Mouse (Mus musculus): ENCODE results near the gene Synrg. TPM values are rescaled to one million over a fixed set of nuclear protein-coding genes. Genes with fewer than 3 reads are reported as not detected.

Gene Synrg
- 21.7 and 27.2 TPM in 2 replicates for polyA plus RNA-seq (2012; rRNA removed; ENCODE audit: low replicate concordance)

GRCm38 (mm10) chr11:83963991-83964921, at the start of gene Synrg:
Gene Synrg (plus strand): TSS chr11:83964428.

GRCm38 (mm10) chr11:83941950-83942840, 22.0 kb upstream of the Synrg start, which contains the start of gene Ddx52:
Gene Ddx52 (plus strand): TSS chr11:83942062.

GRCm38 (mm10) chr11:84069034-84069370, 104.8 kb downstream of the Synrg start, which contains the start of gene Dusp14:
Gene Dusp14 (minus strand): TSS chr11:84069261.

Other genes with a start within 250 kb of the Synrg start
- gene Wfdc21, start 217.5 kb upstream of the Synrg start, polyA plus RNA-seq (2012; rRNA removed; ENCODE audit: low replicate concordance), result 78.1 and 514 TPM in 2 replicates
- 20.8 and 23.5 TPM in 2 replicates for gene Heatr6, start 210.7 kb upstream of the Synrg start, polyA plus RNA-seq (2012; rRNA removed; ENCODE audit: low replicate concordance)
- gene Hnf1b, start 114.4 kb upstream of the Synrg start, polyA plus RNA-seq (2012; rRNA removed; ENCODE audit: low replicate concordance), result 6.5 TPM in 1 of 2 replicates, not detected in the other
- 5.6 and 7.3 TPM in 2 replicates for gene Ddx52, start 22.4 kb upstream of the Synrg start, polyA plus RNA-seq (2012; rRNA removed; ENCODE audit: low replicate concordance)
- gene Dusp14, start 104.8 kb downstream of the Synrg start, polyA plus RNA-seq (2012; rRNA removed; ENCODE audit: low replicate concordance), result 1.4 and 18.6 TPM in 2 replicates
- gene Tada2a, start 165.2 kb downstream of the Synrg start, polyA plus RNA-seq (2012; rRNA removed; ENCODE audit: low replicate concordance), result 5.5 and 15.9 TPM in 2 replicates
- gene Acaca, start 165.2 kb downstream of the Synrg start, polyA plus RNA-seq (2012; rRNA removed; ENCODE audit: low replicate concordance), result 288 and 331 TPM in 2 replicates
- 0.27 TPM in 1 of 2 replicates, not detected in the other for gene Gm11437, start 203.0 kb downstream of the Synrg start, polyA plus RNA-seq (2012; rRNA removed; ENCODE audit: low replicate concordance)